ENCODE assay signal across 35 mouse cellular contexts in the genomic region with DNA sequence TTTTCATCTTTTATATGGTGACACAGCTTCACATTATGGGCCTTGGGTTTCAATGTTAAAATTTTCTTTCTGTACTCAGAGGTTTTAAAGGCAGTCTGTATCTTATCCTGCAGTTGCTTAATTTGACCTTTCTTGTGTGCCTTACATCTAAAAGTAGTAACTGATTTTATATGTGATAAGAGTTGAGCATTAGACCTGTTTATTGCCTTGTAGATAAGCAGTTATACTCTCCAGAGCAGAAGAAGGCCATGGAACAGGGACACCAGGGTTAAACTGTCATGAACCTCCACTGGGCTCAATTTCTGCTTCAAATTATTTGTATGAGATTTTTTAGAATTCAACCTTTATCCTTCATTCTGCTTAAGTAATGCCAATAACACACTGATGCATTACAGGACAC. TPM values are rescaled to one million over a fixed set of nuclear protein-coding genes. Genes with fewer than 3 reads are reported as not detected.
"Had no signal": no experiment of that assay in that cellular context is flagged by ENCODE, and none has a peak within 500 bp of the region (broad histone marks: within the 10 kb centered on the region; RNA-seq: fewer than 3 reads in every experiment).

No protein-coding gene starts in this region.

- H3K27me3 ChIP-seq: heart, embryonic 12.5 days; hindbrain, embryonic 12.5 days; limb, embryonic 12.5 days; liver, embryonic 13.5 days; liver, embryonic 15.5 days had no signal

- H3K4me1 ChIP-seq: heart, embryonic 10.5 days; heart, embryonic 12.5 days; hindbrain, embryonic 10.5 days; hindbrain, embryonic 12.5 days; liver, embryonic 13.5 days; liver, embryonic 15.5 days had no signal

- ATAC-seq: hindbrain, embryonic 16.5 days; inflammation-experienced regulatory T-cells, adult 6 months had no signal

- H3K4me3 ChIP-seq: heart, embryonic 10.5 days; heart, embryonic 12.5 days; hindbrain, embryonic 10.5 days; hindbrain, embryonic 12.5 days; limb, embryonic 10.5 days; limb, embryonic 12.5 days; liver, embryonic 13.5 days; liver, embryonic 15.5 days had no signal

- DNase-seq: gastrocnemius, postnatal 10 days; gastrocnemius, postnatal 25 days; heart, adult 18-20 months; heart, postnatal 10 days; heart, postnatal 4 days; kidney, adult 18-20 months; kidney, adult 8-10 months; kidney, postnatal 10 days; kidney, postnatal 25 days; kidney, postnatal 4 days; layer of hippocampus, adult 9-11 months; layer of hippocampus, postnatal 36 days; liver; liver, embryonic 13.5 days had no signal

- H3K9ac ChIP-seq: heart, embryonic 12.5 days; hindbrain, embryonic 12.5 days; hindbrain, embryonic 14.5 days; limb, embryonic 12.5 days; liver, embryonic 13.5 days; liver, embryonic 15.5 days had no signal

- H3K4me2 ChIP-seq: heart, embryonic 12.5 days; hindbrain, embryonic 12.5 days; hindbrain, embryonic 14.5 days; limb, embryonic 12.5 days; liver, embryonic 11.5 days; liver, embryonic 13.5 days; liver, embryonic 15.5 days had no signal

- H3K9me3 ChIP-seq: heart, embryonic 10.5 days; heart, embryonic 12.5 days; hindbrain, embryonic 10.5 days; hindbrain, embryonic 12.5 days; limb, embryonic 10.5 days; limb, embryonic 12.5 days; liver, embryonic 13.5 days; liver, embryonic 15.5 days had no signal

- H3K36me3 ChIP-seq: heart, embryonic 10.5 days; heart, embryonic 12.5 days; hindbrain, embryonic 10.5 days; hindbrain, embryonic 12.5 days; limb, embryonic 10.5 days; limb, embryonic 12.5 days; liver, embryonic 13.5 days; liver, embryonic 15.5 days had no signal

- H3K27ac ChIP-seq: heart, embryonic 10.5 days; hindbrain, embryonic 10.5 days; hindbrain, embryonic 12.5 days; hindbrain, embryonic 14.5 days; limb, embryonic 10.5 days; limb, embryonic 12.5 days; liver, embryonic 13.5 days; liver, embryonic 15.5 days had no signal

RNA-seq across cellular contexts. Expression of gene Slc15a5, which starts 24.8 kb away (rescaled TPM):
- total RNA-seq: gastrocnemius, postnatal 10 days; gastrocnemius, postnatal 4 days; granulocyte monocyte progenitor cell, adult 5-6 weeks; heart, adult 8-10 months; heart, postnatal 10 days; heart, postnatal 25 days; heart, postnatal 4 days; layer of hippocampus, adult 18-20 months; layer of hippocampus, adult 8-10 months; layer of hippocampus, postnatal 36 days; left cerebral cortex, adult 18-20 months; left cerebral cortex, postnatal 36 days had no signal
- polyA plus RNA-seq: heart, embryonic 10.5 days; heart, embryonic 12.5 days; heart, embryonic 16.5 days; hindbrain, embryonic 10.5 days; hindbrain, embryonic 12.5 days; hindbrain, embryonic 14.5 days; hindbrain, embryonic 16.5 days; inflammation-experienced regulatory T-cells, adult 6 months; kidney, embryonic 14.5 days; limb, embryonic 10.5 days; limb, embryonic 12.5 days; liver, embryonic 11.5 days; liver, embryonic 13.5 days; liver, embryonic 15.5 days had no signal
